Mouse (Mus musculus) hindbrain, embryonic 14.5 days (tissue): ENCODE measurements around the gene Ate1. TPM values are rescaled to one million over a fixed set of nuclear protein-coding genes. Genes with fewer than 3 reads are reported as not detected.

Experiments used
- ATAC-seq: fragments of 200-750 bp; cut with Nextera tagmentation; 2 replicates; pipeline ENCODE4 v1.8.0; 2017; ENCODE audit warnings: moderate number of reproducible peaks, mild to moderate bottlenecking, moderate TSS enrichment, moderate library complexity; ENCODE audit not compliant: low FRiP score
- DNase-seq: peaks from one replicate; pipeline ENCODE4 v3.0.0-alpha.2; 2015; ENCODE audit warnings: low spot score
- H3K27ac ChIP-seq: fragments of 300-500 bp; sonication (generic); 2 replicates; pipeline ENCODE4 v1.5.1; 2014; ENCODE audit warnings: mild to moderate bottlenecking, moderate library complexity
- H3K27me3 ChIP-seq: fragments of 300-500 bp; sonication (generic); 2 replicates; pipeline ENCODE4 v1.6.1; 2014; ENCODE audit warnings: mild to moderate bottlenecking, low read length, mixed read lengths; ENCODE audit not compliant: control insufficient read depth, insufficient read depth
- H3K36me3 ChIP-seq: fragments of 300-500 bp; sonication (generic); replicated peaks from 2 replicates; pipeline ENCODE4 v1.6.1; 2014; ENCODE audit not compliant: control insufficient read depth, insufficient read depth
- H3K4me1 ChIP-seq: fragments of 300-500 bp; sonication (generic); replicated peaks from 2 replicates; pipeline ENCODE4 v1.6.1; 2014; ENCODE audit warnings: antibody characterized with exemption, low read length, mixed read lengths; ENCODE audit not compliant: control insufficient read depth, insufficient read depth
- H3K4me2 ChIP-seq: fragments of 300-500 bp; sonication (generic); replicated peaks from 2 replicates; pipeline ENCODE4 v1.6.1; 2014; ENCODE audit warnings: mild to moderate bottlenecking, moderate library complexity
- H3K4me3 ChIP-seq: fragments of 300-500 bp; sonication (generic); replicated peaks from 2 replicates; pipeline ENCODE4 v1.5.1; 2014; ENCODE audit warnings: mild to moderate bottlenecking, low read length
- H3K9ac ChIP-seq: fragments of 300-500 bp; sonication (generic); 2 replicates; pipeline ENCODE4 v1.6.1; 2014
- H3K9me3 ChIP-seq: fragments of 300-500 bp; sonication (generic); 2 replicates; pipeline ENCODE4 v1.6.1; 2016; ENCODE audit warnings: low read length; ENCODE audit not compliant: control insufficient read depth
- WGBS: fragments of 180-500 bp; shearing (Covaris S2); extraction: QIAGEN DNeasy Blood & Tissue Kit; methylation state at CpG from one replicate; pipeline ENCODE4 v1.1.7; 2014; 5-methylcytosine and 5-hydroxymethylcytosine counted together
- polyA plus RNA-seq: library from polyadenylated mRNA; unstranded; fragments of >200 nt; fragmentation: Nextera tagmentation; extraction: Ambion mirVana; gene quantifications from 2 replicates; pipeline ENCODE4 v1.2.1, GENCODE M21; 2014

Gene Ate1
- polyA plus RNA-seq, 1 experiment from 2014 or later, result 104 TPM

GRCm38 (mm10) chr7:130547635-130548175 is 27.5 kb upstream of the Ate1 start:
- WGBS, result 85% methylated on average over 12 of the region's 12 CpGs

GRCm38 (mm10) chr7:130546791-130547484 is 26.8 kb upstream of the Ate1 start:
- Histone ChIP-seq H3K27ac (peak overlapping the region; percentile 98), H3K4me3 (peak overlapping the region; percentile 98), H3K27me3 (no peaks in the 10 kb centered on the region), H3K9me3 (no peaks in the 10 kb centered on the region), H3K9ac (peak overlapping the region; percentile 85), H3K4me1 (peaks cover 10% of the 10 kb centered on the region), H3K36me3 (peaks cover 22% of the 10 kb centered on the region), H3K4me2 (peak overlapping the region; percentile 79)
- under 1% methylated on average over 84 of the region's 84 CpGs for WGBS
- ATAC-seq (peak; percentile 95), DNase-seq (peak; percentile 91)

More at GRCm38 (mm10) chr7:130547635-130548175, 27.5 kb upstream of the Ate1 start:
- Histone ChIP-seq H3K27ac (peak overlapping the region; percentile 98; the same call in 1 of the 2 replicates), H3K9me3 (no peaks in the 10 kb centered on the region), H3K4me3 (peak overlapping the region; percentile 98), H3K4me1 (peaks cover 10% of the 10 kb centered on the region), H3K36me3 (peaks cover 14% of the 10 kb centered on the region), H3K9ac (peak overlapping the region; percentile 85; the same call in 1 of the 2 replicates), H3K4me2 (peak overlapping the region; percentile 79; the same call in 1 of the 2 replicates), H3K27me3 (no peaks in the 10 kb centered on the region)
- ATAC-seq (no peak), DNase-seq (no peak)

- Histone ChIP-seq H3K36me3 (peaks cover 27% of the 10 kb centered on the region), H3K27me3 (no peaks in the 10 kb centered on the region), H3K9me3 (no peaks in the 10 kb centered on the region), H3K4me2 (peak overlapping the region; percentile 79), H3K27ac (peak overlapping the region; percentile 98), H3K4me3 (peak overlapping the region; percentile 98), H3K4me1 (peaks cover 10% of the 10 kb centered on the region), H3K9ac (peak overlapping the region; percentile 85)
- ATAC-seq (no peak), DNase-seq (no peak)
- 9% methylated on average over 7 of the region's 7 CpGs for WGBS
Observed at GRCm38 (mm10) chr7:130546421-130546790, 26.2 kb upstream of the Ate1 start.

GRCm38 (mm10) chr7:130545893-130546292 is 25.7 kb upstream of the Ate1 start:
- Histone ChIP-seq H3K4me3 (peak overlapping the region; percentile 98), H3K9me3 (no peaks in the 10 kb centered on the region), H3K27ac (peak overlapping the region; percentile 98), H3K4me1 (peaks cover 10% of the 10 kb centered on the region), H3K9ac (peak overlapping the region; percentile 85), H3K4me2 (peak overlapping the region; percentile 79), H3K36me3 (peaks cover 32% of the 10 kb centered on the region), H3K27me3 (no peaks in the 10 kb centered on the region)
- DNase-seq (no peak), ATAC-seq (no peak)
- WGBS, result 58% methylated on average over 3 of the region's 3 CpGs

GRCm38 (mm10) chr7:130545401-130545800 is 25.2 kb upstream of the Ate1 start:
- peak overlapping the region; percentile 79 for H3K4me2 ChIP-seq
- H3K9ac ChIP-seq, result 0 out of 2 replicates have a peak overlapping the region, but pooled peaks have one; percentile 85

GRCm38 (mm10) chr7:130543181-130543580 is 23.0 kb upstream of the Ate1 start:
- H3K4me3 ChIP-seq, result no peak overlapping the region
- no peak overlapping the region for H3K27ac ChIP-seq
- H3K36me3 ChIP-seq, result peaks cover 56% of the 10 kb centered on the region
- no peak overlapping the region for H3K9ac ChIP-seq
- ATAC-seq (no peak), DNase-seq (no peak)
- H3K9me3 ChIP-seq, result no peaks in the 10 kb centered on the region
- H3K4me2 ChIP-seq, result no peak overlapping the region
- 98% methylated on average over 4 of the region's 4 CpGs for WGBS
- H3K27me3 ChIP-seq, result no peaks in the 10 kb centered on the region
- H3K4me1 ChIP-seq, result peaks cover 10% of the 10 kb centered on the region

More at GRCm38 (mm10) chr7:130545401-130545800, 25.2 kb upstream of the Ate1 start:
- H3K4me3 ChIP-seq, result 0 out of 2 replicates have a peak overlapping the region, but pooled peaks have one; percentile 98
- no peaks in the 10 kb centered on the region for H3K27me3 ChIP-seq
- ATAC-seq (no peak), DNase-seq (no peak)
- WGBS, result 92% methylated on average over 5 of the region's 5 CpGs
- no peak overlapping the region for H3K27ac ChIP-seq
- peaks cover 34% of the 10 kb centered on the region for H3K36me3 ChIP-seq
- H3K9me3 ChIP-seq, result no peaks in the 10 kb centered on the region
- peaks cover 10% of the 10 kb centered on the region for H3K4me1 ChIP-seq

- DNase-seq, result no peak
- Histone ChIP-seq H3K27ac (no peak overlapping the region), H3K36me3 (peaks cover 86% of the 10 kb centered on the region), H3K4me2 (no peak overlapping the region), H3K9me3 (no peaks in the 10 kb centered on the region), H3K4me1 (no peaks in the 10 kb centered on the region), H3K4me3 (no peak overlapping the region), H3K9ac (no peak overlapping the region), H3K27me3 (no peaks in the 10 kb centered on the region)
- no peak for ATAC-seq
- 88% methylated on average over 7 of the region's 7 CpGs for whole genome bisulfite sequencing
Observed at GRCm38 (mm10) chr7:130540176-130540575, 20.0 kb upstream of the Ate1 start.

DNA sequence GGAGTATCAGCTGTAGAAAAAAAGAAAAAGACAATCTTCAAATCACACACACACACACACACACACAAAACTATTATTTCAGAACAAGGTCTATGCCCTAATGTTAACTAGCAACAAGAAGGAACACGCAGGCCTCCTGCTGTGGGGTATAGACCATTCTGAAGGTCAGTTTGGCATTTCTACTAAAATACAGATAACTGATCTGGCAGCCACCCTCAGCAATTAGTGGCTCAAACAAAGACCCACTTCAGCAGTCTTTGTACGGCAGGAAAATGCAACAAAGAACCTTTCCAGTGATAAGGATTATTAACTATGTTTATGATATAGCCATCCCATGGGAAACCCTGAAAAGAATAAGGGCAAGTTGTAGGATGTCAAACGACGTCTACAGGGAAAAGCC is 16.9 kb upstream of the Ate1 start:
- H3K9me3 ChIP-seq, result no peaks in the 10 kb centered on the region
- no peak overlapping the region for H3K27ac ChIP-seq
- no peaks in the 10 kb centered on the region for H3K4me1 ChIP-seq
- 86% methylated on average over 4 of the region's 4 CpGs for WGBS
- DNase-seq (no peak), ATAC-seq (no peak)
- H3K36me3 ChIP-seq, result peaks cover 80% of the 10 kb centered on the region
- H3K9ac ChIP-seq, result no peak overlapping the region
- no peak overlapping the region for H3K4me3 ChIP-seq
- no peaks in the 10 kb centered on the region for H3K27me3 ChIP-seq
- no peak overlapping the region for H3K4me2 ChIP-seq

DNA sequence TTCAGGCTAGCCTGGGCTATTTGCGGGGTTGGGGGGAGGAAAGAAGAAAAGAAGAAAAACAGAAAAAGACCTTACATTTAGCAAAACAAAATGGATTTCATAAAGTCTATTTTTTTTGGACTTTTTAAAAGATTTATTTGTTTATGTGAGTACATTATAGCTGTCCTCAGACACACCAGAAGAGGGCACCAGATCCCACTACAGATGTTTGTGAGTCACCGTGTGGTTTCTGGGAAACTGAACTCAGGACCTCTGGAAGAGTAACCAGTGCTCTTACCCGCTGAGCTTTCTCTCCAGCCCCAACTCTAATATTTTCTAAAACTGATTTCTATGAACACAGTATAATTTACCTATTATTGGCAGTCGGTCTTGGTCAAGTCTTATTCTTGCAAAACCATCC is 15.0 kb upstream of the Ate1 start:
- no peak overlapping the region for H3K4me2 ChIP-seq
- H3K27ac ChIP-seq, result no peak overlapping the region
- ATAC-seq (no peak), DNase-seq (no peak)
- H3K4me3 ChIP-seq, result no peak overlapping the region
- no peaks in the 10 kb centered on the region for H3K9me3 ChIP-seq
- no peaks in the 10 kb centered on the region for H3K4me1 ChIP-seq
- H3K27me3 ChIP-seq, result no peaks in the 10 kb centered on the region
- WGBS, result 87% methylated on average over 4 of the region's 4 CpGs
- no peak overlapping the region for H3K9ac ChIP-seq
- H3K36me3 ChIP-seq, result peaks cover 78% of the 10 kb centered on the region
